ENCODE assay signal across 15 mouse cellular contexts in the genomic region with DNA sequence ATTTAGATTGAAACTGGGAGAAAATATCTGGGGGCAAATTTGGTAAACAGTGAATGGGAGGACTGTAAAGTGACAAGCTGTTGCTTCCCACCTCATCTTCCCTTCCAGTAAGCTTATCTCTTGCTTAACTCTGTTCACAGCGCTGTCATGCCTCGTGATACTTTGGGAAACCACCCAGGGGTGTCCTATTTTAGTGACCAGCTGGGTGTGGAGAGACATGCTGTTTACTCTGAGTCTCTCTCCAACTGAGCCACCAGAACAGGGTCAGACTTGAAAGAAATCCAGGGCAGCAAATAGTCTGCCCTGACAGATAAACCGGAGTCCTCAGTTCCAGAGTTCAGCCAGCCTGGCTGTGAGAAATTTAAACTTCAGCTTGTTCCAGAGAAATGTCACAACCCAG.
DNase-seq lines count a peak whose midpoint lies in the region; ATAC-seq and TF ChIP-seq lines count a peak whose summit lies in the region.
"Had no signal": no experiment of that assay in that cellular context is flagged by ENCODE, and none has a peak within 500 bp of the region (broad histone marks: within the 10 kb centered on the region; RNA-seq: fewer than 3 reads in every experiment).

No protein-coding gene starts in this region.

- H3K27ac ChIP-seq in heart, embryonic 12.5 days (ENCODE audit: poor library complexity, severe bottlenecking) = no peak overlapping the region
- H3K27ac ChIP-seq in lung, postnatal 0 days (ENCODE audit: low read length) = no peak overlapping the region
- no peak overlapping the region for H3K27ac ChIP-seq in thymus, adult 2 months (ENCODE audit: control insufficient read depth, insufficient read depth, low read length)
- no peak overlapping the region for H3K27ac ChIP-seq in midbrain, embryonic 15.5 days
- H3K27ac ChIP-seq: forebrain, embryonic 13.5 days; heart, embryonic 13.5 days; hindbrain, postnatal 0 days had no signal

- H3K36me3 ChIP-seq in heart, embryonic 12.5 days = no peaks in the 10 kb centered on the region
- no peaks in the 10 kb centered on the region for H3K36me3 ChIP-seq in lung, postnatal 0 days (ENCODE audit: insufficient read depth, low read length)
- H3K36me3 ChIP-seq in thymus, adult 2 months (ENCODE audit: control insufficient read depth, insufficient read depth, low read length) = no peaks in the 10 kb centered on the region
- no peaks in the 10 kb centered on the region for H3K36me3 ChIP-seq in midbrain, embryonic 15.5 days (replicated peaks)
- H3K36me3 ChIP-seq: G1E; heart, embryonic 13.5 days had no signal

- H3K27me3 ChIP-seq in heart, embryonic 12.5 days (replicated peaks) = no peaks in the 10 kb centered on the region
- no peaks in the 10 kb centered on the region for H3K27me3 ChIP-seq in lung, postnatal 0 days (replicated peaks; ENCODE audit: insufficient read depth, low read length)
- H3K27me3 ChIP-seq in thymus, adult 2 months (ENCODE audit: control insufficient read depth, insufficient read depth, low read length) = no peaks in the 10 kb centered on the region
- H3K27me3 ChIP-seq in midbrain, embryonic 15.5 days (replicated peaks) = no peaks in the 10 kb centered on the region
- H3K27me3 ChIP-seq: forebrain, embryonic 13.5 days; heart, embryonic 13.5 days had no signal

- no peaks in the 10 kb centered on the region for H3K4me1 ChIP-seq in heart, embryonic 12.5 days (replicated peaks)
- no peaks in the 10 kb centered on the region for H3K4me1 ChIP-seq in lung, postnatal 0 days (ENCODE audit: insufficient read depth, low read depth, low read length)
- no peaks in the 10 kb centered on the region for H3K4me1 ChIP-seq in thymus, adult 2 months (replicated peaks; ENCODE audit: control insufficient read depth, insufficient read depth, low read length)
- no peaks in the 10 kb centered on the region for H3K4me1 ChIP-seq in midbrain, embryonic 15.5 days
- H3K4me1 ChIP-seq: forebrain, embryonic 13.5 days; heart, embryonic 13.5 days had no signal

- TF ChIP-seq POLR2A in thymus, adult 2 months (IDR thresholded peaks at IDR 0.05; ENCODE audit: control insufficient read depth, extremely low read depth, insufficient read depth, low read length, poor library complexity) = no peak

- H3K9me3 ChIP-seq in heart, embryonic 12.5 days (replicated peaks) = no peaks in the 10 kb centered on the region
- H3K9me3 ChIP-seq in lung, postnatal 0 days (ENCODE audit: low read length) = no peaks in the 10 kb centered on the region
- H3K9me3 ChIP-seq in midbrain, embryonic 15.5 days = no peaks in the 10 kb centered on the region
- H3K9me3 ChIP-seq: forebrain, embryonic 13.5 days; G1E had no signal

- no peak for TF ChIP-seq CTCF in lung, postnatal 0 days (IDR thresholded peaks at IDR 0.05)
- TF ChIP-seq CTCF in thymus, adult 2 months (IDR thresholded peaks at IDR 0.05; ENCODE audit: borderline replicate concordance, control insufficient read depth, extremely low read depth, insufficient read depth, low read length, poor library complexity) = no peak

- peak; percentile 66 to 77 for DNase-seq in heart, adult 18-20 months
- DNase-seq in gastrocnemius, postnatal 10 days = peak; percentile 4
- DNase-seq in heart, postnatal 4 days = peak; percentile 5
- DNase-seq in lung, postnatal 0 days (ENCODE audit: low spot score) = peak; percentile 61
- DNase-seq in thymus, adult 2 months = no peak
- DNase-seq in layer of hippocampus, adult 8-10 months (ENCODE audit: low spot score in 2 of 2) = no peak
- DNase-seq: cerebellum, postnatal 10 days; right cerebral cortex, postnatal 14 days had no signal

- WGBS in heart, embryonic 12.5 days = 29% methylated on average over 3 of the region's 3 CpGs
- 35% methylated on average over 3 of the region's 3 CpGs for WGBS in lung, postnatal 0 days
- 81% methylated on average over 3 of the region's 3 CpGs for WGBS in thymus, adult 2 months
- WGBS in midbrain, embryonic 15.5 days = 72% methylated on average over 3 of the region's 3 CpGs

- H3K4me2 ChIP-seq in heart, embryonic 12.5 days = no peak overlapping the region
- H3K4me2 ChIP-seq in lung, postnatal 0 days (replicated peaks; ENCODE audit: low read depth, low read length) = no peak overlapping the region
- no peak overlapping the region for H3K4me2 ChIP-seq in midbrain, embryonic 15.5 days
- H3K4me2 ChIP-seq: forebrain, embryonic 13.5 days; heart, embryonic 13.5 days had no signal

- no peak for TF ChIP-seq EP300 in lung, postnatal 0 days (IDR thresholded peaks at IDR 0.05)

- H3K4me3 ChIP-seq in heart, embryonic 12.5 days = no peak overlapping the region
- H3K4me3 ChIP-seq in lung, postnatal 0 days (ENCODE audit: low read depth, low read length) = no peak overlapping the region
- no peak overlapping the region for H3K4me3 ChIP-seq in thymus, adult 2 months (ENCODE audit: control insufficient read depth, insufficient read depth, low read length)
- H3K4me3 ChIP-seq in midbrain, embryonic 15.5 days = no peak overlapping the region
- H3K4me3 ChIP-seq: forebrain, embryonic 13.5 days; heart, embryonic 13.5 days; myocyte had no signal

- no peak overlapping the region for H3K9ac ChIP-seq in heart, embryonic 12.5 days
- H3K9ac ChIP-seq in lung, postnatal 0 days (replicated peaks; ENCODE audit: low read depth) = no peak overlapping the region
- H3K9ac ChIP-seq in midbrain, embryonic 15.5 days = no peak overlapping the region
- H3K9ac ChIP-seq: forebrain, embryonic 13.5 days; heart, embryonic 13.5 days had no signal

- no peak for ATAC-seq in heart, embryonic 12.5 days (ENCODE audit: insufficient number of reproducible peaks, low FRiP score)
- ATAC-seq in lung, postnatal 0 days = peak; percentile 75
- ATAC-seq in midbrain, embryonic 15.5 days (replicated peaks) = no peak
- ATAC-seq: forebrain, embryonic 13.5 days; hindbrain, postnatal 0 days had no signal

Comparison
In these comparisons a context has a peak if more than half of its experiments do, and no peak if none do; other contexts are left out.
1. DNase-seq: peak in heart, adult 18-20 months (2 of 2), gastrocnemius, postnatal 10 days (single experiment), heart, postnatal 4 days (single experiment) and lung, postnatal 0 days (single experiment); none in thymus, adult 2 months (single experiment) and layer of hippocampus, adult 8-10 months (0 of 2).